Mouse (Mus musculus) intestine, postnatal 0 days (tissue): ENCODE data around the gene Rcan1. TPM values are rescaled to one million over a fixed set of nuclear protein-coding genes. Genes with fewer than 3 reads are reported as not detected.
A peak's percentile ranks its signal among the peaks of the same experiment; 100 is the strongest.

Experiments used
- ATAC-seq: fragments of 200-750 bp; cut with Nextera tagmentation; 2 replicates; pipeline ENCODE4 v1.8.0; 2017; ENCODE audit warnings: mild to moderate bottlenecking, moderate TSS enrichment, moderate library complexity
- H3K27ac ChIP-seq: fragments of 300-500 bp; sonication (generic); 2 replicates; pipeline ENCODE4 v1.5.1; 2014; ENCODE audit warnings: mild to moderate bottlenecking, low read depth, low read length, moderate library complexity
- H3K27me3 ChIP-seq: fragments of 300-500 bp; sonication (generic); replicated peaks from 2 replicates; pipeline ENCODE4 v1.6.1; 2014; ENCODE audit warnings: low read length, mixed read lengths; ENCODE audit not compliant: control insufficient read depth, insufficient read depth
- H3K36me3 ChIP-seq: fragments of 300-500 bp; sonication (generic); 2 replicates; pipeline ENCODE4 v1.6.1; 2014; ENCODE audit warnings: mild to moderate bottlenecking, moderate library complexity; ENCODE audit not compliant: control insufficient read depth, insufficient read depth
- H3K4me1 ChIP-seq: fragments of 300-500 bp; sonication (generic); replicated peaks from 2 replicates; pipeline ENCODE4 v1.6.1; 2014; ENCODE audit warnings: antibody characterized with exemption, low read length, mixed read lengths; ENCODE audit not compliant: control insufficient read depth, insufficient read depth
- H3K4me2 ChIP-seq: fragments of 300-500 bp; sonication (generic); replicated peaks from 2 replicates; pipeline ENCODE4 v1.6.1; 2014; ENCODE audit warnings: low read depth, mild to moderate bottlenecking, moderate library complexity
- H3K4me3 ChIP-seq: fragments of 300-500 bp; sonication (generic); 2 replicates; pipeline ENCODE4 v1.5.1; 2014; ENCODE audit warnings: low read depth, low read length
- H3K9ac ChIP-seq: fragments of 300-500 bp; sonication (generic); 2 replicates; pipeline ENCODE4 v1.6.1; 2014; ENCODE audit warnings: mild to moderate bottlenecking, low read depth, low read length
- H3K9me3 ChIP-seq: fragments of 300-500 bp; sonication (generic); 2 replicates; pipeline ENCODE4 v1.6.1; 2016; ENCODE audit warnings: mixed run types; ENCODE audit not compliant: control insufficient read depth
- CTCF ChIP-seq: sonication (generic); IDR thresholded peaks from 2 replicates; pipeline ENCODE4 v1.5.1; 2016; ENCODE audit warnings: low read depth, mild to moderate bottlenecking, control low read depth, antibody characterized with exemption, moderate library complexity
- WGBS: fragments of 180-500 bp; shearing (Covaris S2); extraction: QIAGEN DNeasy Blood & Tissue Kit; methylation state at CpG from one replicate; pipeline ENCODE4 v1.1.7; 2014; 5-methylcytosine and 5-hydroxymethylcytosine counted together
- polyA plus RNA-seq: library from polyadenylated mRNA; unstranded; fragments of >200 nt; fragmentation: Nextera tagmentation; extraction: Ambion mirVana; gene quantifications from 2 replicates; pipeline ENCODE4 v1.2.1, GENCODE M21; 2015

Gene Rcan1
- polyA plus RNA-seq, 1 experiment from 2014 or later: 52.0 TPM

DNA sequence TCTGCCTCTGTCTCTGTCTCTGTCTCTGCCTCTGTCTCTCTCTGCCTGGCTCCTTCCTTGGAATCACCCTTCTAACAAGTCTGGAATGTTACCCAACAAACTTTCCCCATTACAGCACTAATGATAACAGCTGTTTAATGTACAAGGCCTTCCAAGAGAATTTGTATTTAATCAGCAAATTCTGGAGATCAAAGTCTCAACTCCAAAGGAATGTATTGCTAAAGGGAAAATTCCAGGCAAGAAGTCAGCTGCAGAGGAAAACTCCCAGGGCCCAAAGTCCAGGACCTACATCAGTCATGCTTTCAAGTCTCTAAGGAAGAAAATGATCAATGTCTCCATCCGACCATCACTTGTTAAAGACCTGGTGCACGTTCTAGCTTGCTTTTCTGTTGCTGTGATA lies 62.8 kb downstream of the Rcan1 start:
- WGBS: 34% methylated on average over 2 of the region's 2 CpGs
- peak overlapping the region; percentile 82 for H3K27ac ChIP-seq

DNA sequence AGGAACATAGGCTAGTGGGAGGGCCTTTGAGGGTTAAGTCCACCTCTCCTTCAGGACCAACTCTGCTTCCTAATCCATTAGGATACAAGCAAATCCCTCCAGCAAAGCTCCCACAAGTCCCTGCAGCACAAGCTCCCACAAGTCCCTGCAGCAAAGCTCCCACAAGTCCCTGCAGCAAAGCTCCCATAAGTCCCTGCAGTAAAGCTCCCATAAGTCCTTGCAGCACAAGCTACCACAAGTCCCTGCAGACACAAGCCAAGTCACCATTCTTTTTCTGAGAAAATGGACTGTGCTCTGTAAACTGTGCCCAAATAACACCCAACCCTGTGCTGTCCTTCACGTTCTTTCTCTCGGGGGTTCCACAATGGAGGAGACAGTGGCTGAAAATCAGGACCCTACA lies 66.5 kb downstream of the Rcan1 start:
- TF ChIP-seq CTCF: no peak
- Histone ChIP-seq H3K4me2 (no peak overlapping the region), H3K27ac (no peak overlapping the region), H3K36me3 (no peaks in the 10 kb centered on the region), H3K9me3 (no peaks in the 10 kb centered on the region), H3K4me1 (peaks cover 4% of the 10 kb centered on the region; the same call in 1 of the 2 replicates), H3K27me3 (no peaks in the 10 kb centered on the region), H3K9ac (no peak overlapping the region), H3K4me3 (no peak overlapping the region)
- no peak for ATAC-seq
- 94% methylated on average over 2 of the region's 2 CpGs for WGBS

More for the DNA sequence above, 62.8 kb downstream of the Rcan1 start:
- no peaks in the 10 kb centered on the region for H3K9me3 ChIP-seq
- no peak for TF ChIP-seq CTCF
- H3K27me3 ChIP-seq: no peaks in the 10 kb centered on the region
- peaks cover 4% of the 10 kb centered on the region; the same call in 1 of the 2 replicates for H3K4me1 ChIP-seq
- H3K36me3 ChIP-seq: no peaks in the 10 kb centered on the region
- H3K9ac ChIP-seq: no peak overlapping the region
- peak; percentile 81 for ATAC-seq
- H3K4me3 ChIP-seq: no peak overlapping the region
- 0 out of 2 replicates have a peak overlapping the region, but pooled peaks have one; percentile 13 for H3K4me2 ChIP-seq

GRCm38 (mm10) chr16:92403069-92403468 lies 67.6 kb downstream of the Rcan1 start:
- Histone ChIP-seq H3K4me1 (peaks cover 6% of the 10 kb centered on the region), H3K27ac (no peak overlapping the region), H3K27me3 (no peaks in the 10 kb centered on the region), H3K36me3 (no peaks in the 10 kb centered on the region), H3K4me2 (no peak overlapping the region), H3K4me3 (no peak overlapping the region), H3K9me3 (no peaks in the 10 kb centered on the region), H3K9ac (no peak overlapping the region)
- no peak for ATAC-seq
- WGBS: 65% methylated on average over 10 of the region's 10 CpGs
- TF ChIP-seq CTCF: no peak

DNA sequence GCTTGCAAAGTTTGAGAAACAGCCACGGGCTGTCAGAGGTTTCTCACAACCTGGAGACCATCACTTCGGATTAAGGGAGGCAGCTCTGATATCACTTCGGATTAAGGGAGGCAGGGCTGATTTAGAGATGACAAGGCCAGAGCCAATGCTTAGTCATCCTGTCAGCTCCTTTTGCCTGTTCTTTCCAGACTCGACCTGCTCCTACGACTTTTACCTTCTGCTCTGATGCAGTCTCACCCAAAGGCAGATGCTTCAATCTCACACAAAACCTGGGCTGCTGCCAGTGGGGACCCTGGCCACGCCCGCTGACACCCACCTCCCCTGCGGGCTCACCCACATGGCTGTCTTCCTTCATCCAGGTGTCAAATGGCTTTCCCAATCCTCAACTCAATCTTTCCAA lies 68.5 kb downstream of the Rcan1 start:
- Histone ChIP-seq H3K27ac (no peak overlapping the region), H3K9me3 (no peaks in the 10 kb centered on the region), H3K9ac (no peak overlapping the region), H3K4me1 (peaks cover 10% of the 10 kb centered on the region), H3K27me3 (no peaks in the 10 kb centered on the region), H3K36me3 (no peaks in the 10 kb centered on the region), H3K4me3 (no peak overlapping the region), H3K4me2 (no peak overlapping the region)
- no peak for TF ChIP-seq CTCF
- WGBS: 65% methylated on average over 8 of the region's 8 CpGs
- no peak for ATAC-seq

DNA sequence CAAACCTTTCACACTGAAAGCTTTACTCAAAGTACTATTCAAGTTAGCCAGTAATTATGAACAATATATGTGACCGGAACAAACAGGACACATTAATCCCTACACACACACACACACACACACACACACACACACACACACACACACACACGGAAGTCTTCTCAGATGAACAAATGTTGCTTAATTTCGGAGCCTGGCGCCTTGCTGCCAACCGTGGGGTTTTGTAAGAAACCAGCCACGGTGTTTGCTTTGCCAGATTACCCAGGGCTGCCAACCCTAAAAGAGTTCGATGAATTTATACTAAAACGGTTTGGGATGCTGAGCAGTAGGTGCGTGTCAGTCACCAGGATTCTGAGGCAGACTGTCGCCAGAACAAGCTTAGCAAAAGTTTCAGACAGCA lies 69.5 kb downstream of the Rcan1 start:
- Histone ChIP-seq H3K4me2 (no peak overlapping the region), H3K4me1 (peaks cover 10% of the 10 kb centered on the region), H3K4me3 (no peak overlapping the region), H3K9me3 (no peaks in the 10 kb centered on the region), H3K36me3 (peaks cover 7% of the 10 kb centered on the region), H3K27me3 (no peaks in the 10 kb centered on the region), H3K27ac (no peak overlapping the region), H3K9ac (no peak overlapping the region)
- no peak for TF ChIP-seq CTCF
- 72% methylated on average over 10 of the region's 10 CpGs for WGBS
- no peak for ATAC-seq

DNA sequence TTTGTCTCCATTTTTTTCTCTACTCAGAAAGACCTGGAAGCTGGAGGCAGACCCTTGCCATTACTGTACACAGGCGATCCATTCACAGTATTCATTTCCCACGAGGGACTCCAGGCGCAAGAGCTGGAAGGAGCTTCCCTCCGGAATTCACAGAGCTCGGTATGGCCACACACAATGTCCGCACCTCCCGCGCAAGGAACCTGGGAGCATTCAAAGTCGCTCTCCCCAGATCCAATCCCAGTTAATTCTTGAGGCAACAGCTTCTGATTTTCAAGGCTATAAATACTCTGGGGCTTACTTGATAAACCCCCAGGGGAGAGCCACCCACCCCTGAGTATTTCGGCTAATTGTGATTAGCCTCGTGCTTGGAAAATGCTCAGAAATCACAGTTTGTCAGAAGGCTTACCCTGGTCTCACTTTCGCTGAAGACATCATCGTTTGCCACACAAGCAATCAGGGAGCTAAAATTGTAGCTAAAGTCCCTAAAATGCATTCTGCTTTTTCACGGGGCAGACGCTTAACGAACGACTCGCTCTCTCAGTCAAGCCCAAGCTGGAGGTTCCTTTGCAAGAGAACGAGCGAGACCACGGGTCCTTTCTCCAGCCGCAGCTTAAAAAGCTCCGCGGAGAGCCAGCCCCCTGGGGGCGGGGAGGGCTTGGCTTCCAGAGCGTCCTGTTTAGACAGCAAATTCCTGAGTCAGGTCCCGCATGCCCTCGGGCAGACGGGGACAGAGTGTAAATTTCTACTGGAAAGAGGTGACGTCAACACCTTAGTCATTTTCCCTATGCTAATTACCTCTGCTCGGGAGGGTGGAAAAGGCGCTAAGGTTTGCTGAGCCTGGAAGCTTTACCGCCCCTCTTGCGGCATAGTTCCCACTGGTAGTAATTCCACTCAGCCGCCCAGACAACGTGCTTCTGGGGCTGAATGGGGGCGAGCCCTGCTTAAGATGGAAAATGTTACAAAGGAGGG lies 70.9 kb downstream of the Rcan1 start:
- Histone ChIP-seq H3K27me3 (no peaks in the 10 kb centered on the region), H3K4me3 (peak overlapping the region; percentile 38), H3K9me3 (no peaks in the 10 kb centered on the region), H3K4me2 (peak overlapping the region; percentile 74), H3K4me1 (peaks cover 10% of the 10 kb centered on the region), H3K27ac (peak overlapping the region; percentile 86), H3K36me3 (peaks cover 20% of the 10 kb centered on the region), H3K9ac (peak overlapping the region; percentile 40)
- peak; percentile 89 for ATAC-seq
- under 1% methylated on average over 37 of the region's 37 CpGs for WGBS
- no peak; the same call in 1 of the 2 replicates for TF ChIP-seq CTCF
